Mouse (Mus musculus) heart, embryonic 13.5 days (tissue): ENCODE results near the gene 2810004N23Rik. TPM values are rescaled to one million over a fixed set of nuclear protein-coding genes. Genes with fewer than 3 reads are reported as not detected.

Source experiments
- ATAC-seq: fragments of 200-750 bp; cut with Nextera tagmentation; 2 replicates; pipeline ENCODE4 v1.8.0; 2017; ENCODE audit warnings: moderate TSS enrichment; ENCODE audit not compliant: insufficient number of reproducible peaks, low FRiP score, low TSS enrichment; ENCODE audit errors: extremely low read depth
- H3K27ac ChIP-seq: fragments of 300-500 bp; sonication (generic); replicated peaks from 2 replicates; pipeline ENCODE4 v1.5.1; 2015; ENCODE audit warnings: moderate library complexity, mild to moderate bottlenecking, inconsistent platforms
- H3K27me3 ChIP-seq: fragments of 300-500 bp; sonication (generic); replicated peaks from 2 replicates; pipeline ENCODE4 v1.6.1; 2015; ENCODE audit warnings: mild to moderate bottlenecking, inconsistent platforms
- H3K36me3 ChIP-seq: fragments of 300-500 bp; sonication (generic); 2 replicates; pipeline ENCODE4 v1.6.1; 2015; ENCODE audit warnings: mild to moderate bottlenecking, inconsistent platforms
- H3K4me1 ChIP-seq: fragments of 300-500 bp; sonication (generic); 2 replicates; pipeline ENCODE4 v1.6.1; 2015; ENCODE audit warnings: inconsistent platforms
- H3K4me2 ChIP-seq: fragments of 300-500 bp; sonication (generic); 2 replicates; pipeline ENCODE4 v1.6.1; 2015; ENCODE audit warnings: inconsistent platforms, mild to moderate bottlenecking, moderate library complexity
- H3K4me3 ChIP-seq: fragments of 300-500 bp; sonication (generic); 2 replicates; pipeline ENCODE4 v1.5.1; 2015; ENCODE audit warnings: moderate library complexity, mild to moderate bottlenecking, inconsistent platforms
- H3K9ac ChIP-seq: fragments of 300-500 bp; sonication (generic); 2 replicates; pipeline ENCODE4 v1.6.1; 2015; ENCODE audit warnings: inconsistent platforms, mild to moderate bottlenecking, moderate library complexity
- H3K9me3 ChIP-seq: fragments of 300-500 bp; sonication (generic); 2 replicates; pipeline ENCODE4 v1.6.1; 2016; ENCODE audit warnings: inconsistent platforms
- WGBS: fragments of 180-500 bp; shearing (Covaris S2); methylation state at CpG from one replicate; pipeline ENCODE4 v1.1.7; 2015; ENCODE audit warnings: mixed read lengths; 5-methylcytosine and 5-hydroxymethylcytosine counted together
- polyA plus RNA-seq: library from polyadenylated mRNA; unstranded; fragments of >200 nt; fragmentation: Nextera tagmentation; extraction: Ambion mirVana; gene quantifications from 2 replicates; pipeline ENCODE4 v1.2.1, GENCODE M21; 2015

2810004N23Rik gene
- polyA plus RNA-seq, 1 experiment from 2014 or later, result 47.8 TPM

DNA sequence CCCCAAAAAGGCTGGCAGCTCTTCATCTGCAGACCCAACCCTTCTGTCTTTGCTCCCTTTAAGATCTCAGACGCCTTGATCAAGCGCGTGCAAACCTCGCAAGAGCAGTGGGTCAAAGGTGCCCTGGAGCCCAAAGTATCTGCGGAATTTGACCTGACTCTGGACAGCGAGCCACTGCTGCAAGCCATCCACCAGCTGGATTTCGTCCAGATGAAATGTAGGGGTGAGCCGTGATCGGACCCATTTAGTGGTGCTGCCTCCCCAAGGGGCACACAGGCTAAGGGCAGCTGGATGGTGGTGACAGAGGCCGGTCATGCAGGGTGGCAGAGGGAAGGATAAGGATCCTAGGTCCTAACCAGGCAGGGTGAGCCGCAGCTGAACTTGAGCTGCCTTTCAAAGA, 42.8 kb downstream of the 2810004N23Rik start:
- H3K9ac ChIP-seq, result no peak overlapping the region
- no peaks in the 10 kb centered on the region for H3K36me3 ChIP-seq
- no peak overlapping the region for H3K4me2 ChIP-seq
- peaks cover 16% of the 10 kb centered on the region; the same call in 1 of the 2 replicates for H3K27me3 ChIP-seq
- ATAC-seq, result no peak
- WGBS, result 34% methylated on average over 11 of the region's 11 CpGs
- H3K27ac ChIP-seq, result no peak overlapping the region
- peaks cover 17% of the 10 kb centered on the region for H3K9me3 ChIP-seq
- peaks cover 5% of the 10 kb centered on the region; the same call in 1 of the 2 replicates for H3K4me1 ChIP-seq
- H3K4me3 ChIP-seq, result no peak overlapping the region

DNA sequence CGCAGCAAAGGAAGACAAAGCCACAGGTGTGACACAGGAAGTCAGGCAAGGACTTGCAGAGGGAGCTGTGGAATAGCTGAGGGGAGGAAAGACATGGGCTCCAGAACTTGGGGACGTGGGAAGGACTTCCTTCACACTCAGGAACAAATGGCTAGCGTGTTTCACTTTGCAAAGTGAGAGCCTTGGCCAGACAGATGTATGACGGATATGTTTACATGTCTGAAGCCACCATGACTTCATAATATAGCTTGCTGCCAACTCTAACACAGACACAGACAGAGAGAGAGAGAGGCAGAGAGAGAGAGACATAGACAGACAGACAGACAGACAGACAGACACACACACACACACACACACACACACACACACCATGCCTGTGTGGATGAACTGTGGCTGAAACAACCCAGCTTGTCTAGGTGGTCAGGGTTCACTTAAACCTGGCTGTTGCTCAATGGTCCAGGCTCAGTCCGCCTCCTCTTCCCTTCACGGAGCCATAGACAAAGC, 43.3 kb downstream of the 2810004N23Rik start:
- ATAC-seq, result no peak

DNA sequence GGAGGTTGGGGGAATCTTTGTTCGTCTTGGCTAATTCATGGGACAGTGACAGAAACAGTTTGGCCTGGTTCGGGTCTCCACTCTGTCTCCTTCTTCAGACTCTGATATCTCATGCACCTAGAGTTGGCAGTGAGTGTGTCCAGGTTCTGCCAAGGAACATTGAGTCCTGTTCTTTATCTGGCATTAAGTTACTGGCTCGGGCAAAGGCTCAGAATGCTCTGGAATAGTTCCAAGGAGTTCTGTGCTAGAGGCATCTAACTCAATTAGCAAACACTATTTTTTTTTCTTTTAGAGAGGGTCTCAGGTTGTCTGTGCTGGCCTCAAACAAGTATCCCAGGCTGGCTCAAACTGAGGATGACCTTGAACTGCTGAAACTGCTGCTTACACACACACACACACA, 45.6 kb downstream of the 2810004N23Rik start:
- Histone ChIP-seq H3K4me3 (no peak overlapping the region), H3K9ac (no peak overlapping the region), H3K27me3 (0 out of 2 replicates have a peak, but pooled peaks cover 9% of the 10 kb centered on the region), H3K4me2 (no peak overlapping the region), H3K36me3 (no peaks in the 10 kb centered on the region), H3K4me1 (peaks cover 5% of the 10 kb centered on the region; the same call in 1 of the 2 replicates), H3K9me3 (peaks cover 17% of the 10 kb centered on the region), H3K27ac (no peak overlapping the region)
- no peak for ATAC-seq
- 71% methylated on average over 3 of the region's 3 CpGs for WGBS

More for the DNA sequence above, 43.3 kb downstream of the 2810004N23Rik start:
- no peak overlapping the region for H3K9ac ChIP-seq
- peaks cover 16% of the 10 kb centered on the region; the same call in 1 of the 2 replicates for H3K27me3 ChIP-seq
- no peak overlapping the region for H3K4me3 ChIP-seq
- peaks cover 5% of the 10 kb centered on the region; the same call in 1 of the 2 replicates for H3K4me1 ChIP-seq
- no peak overlapping the region for H3K4me2 ChIP-seq
- no peaks in the 10 kb centered on the region for H3K36me3 ChIP-seq
- H3K9me3 ChIP-seq, result peaks cover 17% of the 10 kb centered on the region
- WGBS, result 65% methylated on average over 6 of the region's 6 CpGs
- H3K27ac ChIP-seq, result no peak overlapping the region

DNA sequence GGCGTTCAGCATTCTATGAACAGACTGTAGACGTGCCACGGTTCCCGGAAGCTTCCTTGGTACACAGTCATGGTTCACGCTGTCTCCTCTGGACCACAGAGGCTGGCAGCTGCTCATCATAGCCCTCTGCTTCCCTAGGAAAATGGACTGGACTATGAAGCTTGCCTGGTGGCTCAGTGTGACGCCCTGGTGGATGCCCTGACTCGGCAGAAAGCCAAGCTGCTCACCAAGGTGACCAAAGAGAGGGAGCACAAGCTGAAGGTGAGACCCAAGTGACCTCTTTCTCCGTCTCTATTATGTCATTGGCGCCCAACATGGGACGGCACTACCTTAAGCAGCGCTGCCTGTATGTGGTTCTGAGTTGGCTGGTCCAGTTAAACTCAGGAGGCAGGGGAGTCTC, 46.1 kb downstream of the 2810004N23Rik start:
- no peak overlapping the region for H3K4me2 ChIP-seq
- no peaks in the 10 kb centered on the region for H3K36me3 ChIP-seq
- no peak for ATAC-seq
- H3K9ac ChIP-seq, result no peak overlapping the region
- no peak overlapping the region for H3K4me3 ChIP-seq
- H3K9me3 ChIP-seq, result peaks cover 17% of the 10 kb centered on the region
- 0 out of 2 replicates have a peak, but pooled peaks cover 9% of the 10 kb centered on the region for H3K27me3 ChIP-seq
- H3K4me1 ChIP-seq, result peaks cover 5% of the 10 kb centered on the region; the same call in 1 of the 2 replicates
- WGBS, result 85% methylated on average over 11 of the region's 11 CpGs
- H3K27ac ChIP-seq, result no peak overlapping the region

DNA sequence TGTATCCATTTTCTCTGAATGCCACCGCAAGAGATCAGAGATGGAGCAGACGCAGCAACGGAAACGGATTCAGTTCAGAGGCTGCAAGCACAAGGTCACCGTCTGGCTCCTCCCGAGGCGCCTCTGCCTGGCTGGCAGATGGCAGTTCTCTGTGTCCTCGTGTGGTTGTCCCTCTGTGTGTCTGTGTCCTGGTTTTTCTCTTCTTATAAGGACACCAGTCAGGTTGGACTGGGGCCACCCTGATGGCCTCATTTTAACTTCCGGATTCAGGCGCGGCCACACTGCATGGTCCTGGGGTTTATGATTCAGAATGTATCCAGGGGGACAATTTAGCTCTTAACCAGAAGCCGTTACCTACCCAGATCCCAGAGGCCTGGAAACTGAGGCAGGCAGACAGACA, 47.0 kb downstream of the 2810004N23Rik start:
- Histone ChIP-seq H3K4me1 (peaks cover 5% of the 10 kb centered on the region; the same call in 1 of the 2 replicates), H3K27ac (no peak overlapping the region), H3K27me3 (0 out of 2 replicates have a peak, but pooled peaks cover under 1% of the 10 kb centered on the region), H3K4me2 (no peak overlapping the region), H3K4me3 (no peak overlapping the region), H3K36me3 (no peaks in the 10 kb centered on the region), H3K9me3 (peaks cover 17% of the 10 kb centered on the region), H3K9ac (no peak overlapping the region)
- ATAC-seq, result no peak
- WGBS, result 78% methylated on average over 12 of the region's 12 CpGs

DNA sequence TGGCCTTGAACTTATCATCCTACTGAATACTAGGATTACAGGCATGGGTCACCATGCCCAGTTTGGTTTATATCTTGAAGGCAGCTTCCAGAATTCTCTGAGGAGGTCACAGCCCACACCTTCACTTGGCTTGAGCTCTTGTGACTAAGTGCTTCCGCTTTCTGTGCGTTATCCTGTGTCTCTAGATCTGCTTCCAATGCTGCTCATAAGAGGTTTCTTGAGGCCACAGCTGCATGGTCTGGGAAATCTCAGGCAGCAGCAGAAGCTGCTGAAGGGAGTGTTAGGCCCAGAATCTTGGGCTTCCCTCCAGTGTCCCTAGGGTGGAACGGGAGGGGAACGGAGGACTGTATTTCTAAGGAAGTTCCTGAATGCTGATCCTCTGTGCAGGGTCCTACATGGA, 49.6 kb downstream of the 2810004N23Rik start:
- WGBS, result 48% methylated on average over 4 of the region's 4 CpGs
- H3K36me3 ChIP-seq, result no peaks in the 10 kb centered on the region
- no peak overlapping the region for H3K4me3 ChIP-seq
- no peaks in the 10 kb centered on the region for H3K4me1 ChIP-seq
- no peak for ATAC-seq
- peaks cover 17% of the 10 kb centered on the region for H3K9me3 ChIP-seq
- H3K27me3 ChIP-seq, result no peaks in the 10 kb centered on the region
- no peak overlapping the region for H3K27ac ChIP-seq
- no peak overlapping the region for H3K9ac ChIP-seq
- no peak overlapping the region for H3K4me2 ChIP-seq

DNA sequence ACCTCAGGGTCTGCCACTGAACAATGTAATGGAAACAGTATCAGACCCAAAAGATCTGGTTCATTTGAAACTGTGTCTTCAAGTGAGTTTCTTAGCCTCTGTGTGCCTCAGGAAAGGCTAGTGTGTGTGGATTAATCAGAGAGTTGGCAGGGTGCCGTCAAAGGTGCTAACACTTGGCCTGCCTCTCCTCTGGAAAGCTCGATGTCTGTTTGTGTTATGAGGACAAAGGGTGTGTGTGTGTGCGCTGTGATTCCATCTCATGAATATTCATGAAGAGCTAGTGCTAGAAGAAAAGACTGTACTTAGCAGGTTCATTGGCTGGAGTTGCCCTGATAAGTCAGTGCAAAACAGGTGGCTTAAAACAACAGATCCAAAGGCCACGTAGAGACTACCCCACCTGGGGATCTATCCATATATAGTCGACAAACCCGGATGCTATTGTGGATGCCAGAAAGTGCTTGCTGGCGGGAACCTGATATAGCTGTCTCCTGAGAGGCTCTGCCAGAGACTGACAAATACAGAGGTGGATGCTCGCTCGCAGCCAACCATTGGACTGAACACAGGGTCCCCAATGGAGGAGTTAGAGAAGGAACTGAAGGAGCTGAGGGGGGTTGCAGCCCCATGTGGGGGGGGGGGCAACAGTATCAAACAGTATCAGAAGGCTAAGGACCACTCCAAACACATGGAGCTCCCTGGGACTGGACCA, 52.1 kb downstream of the 2810004N23Rik start:
- Histone ChIP-seq H3K4me3 (no peak overlapping the region), H3K9me3 (0 out of 2 replicates have a peak, but pooled peaks cover 2% of the 10 kb centered on the region)
- 35% methylated on average over 9 of the region's 9 CpGs for WGBS

DNA sequence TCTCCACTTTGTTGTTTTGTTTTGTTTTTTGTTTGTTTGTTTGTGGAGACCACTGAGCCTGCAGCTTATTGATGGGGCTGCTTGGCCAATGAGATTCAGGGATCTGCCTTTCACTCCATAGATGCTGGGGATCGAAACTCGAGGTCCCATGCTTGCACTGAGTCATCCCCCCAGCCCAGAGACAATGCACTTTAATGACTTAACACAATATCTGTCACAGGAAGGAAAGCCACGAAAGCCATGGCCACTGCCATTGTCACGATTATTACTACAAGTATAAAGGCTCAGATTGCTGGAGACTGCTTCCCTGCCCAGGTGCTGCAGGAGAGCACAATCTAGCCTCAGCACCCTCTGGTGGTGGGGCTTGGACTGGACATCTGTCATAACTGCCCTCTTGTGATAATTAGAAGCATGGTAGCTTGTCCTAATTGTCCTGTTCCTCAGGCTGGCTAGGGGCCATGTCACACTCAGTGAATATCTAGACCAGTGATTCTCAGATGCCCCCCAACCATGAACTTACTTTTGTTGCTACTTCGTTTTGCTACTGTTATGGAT, 52.8 kb downstream of the 2810004N23Rik start:
- Histone ChIP-seq H3K36me3 (no peaks in the 10 kb centered on the region), H3K4me1 (no peaks in the 10 kb centered on the region), H3K9ac (no peak overlapping the region), H3K27me3 (0 out of 2 replicates have a peak, but pooled peaks cover 2% of the 10 kb centered on the region), H3K4me3 (no peak overlapping the region), H3K27ac (no peak overlapping the region), H3K4me2 (no peak overlapping the region), H3K9me3 (no peaks in the 10 kb centered on the region)
- WGBS, result 50% methylated on average over 5 of the region's 5 CpGs
- no peak for ATAC-seq

More for the DNA sequence above, 52.1 kb downstream of the 2810004N23Rik start:
- H3K36me3 ChIP-seq, result no peaks in the 10 kb centered on the region
- H3K9ac ChIP-seq, result no peak overlapping the region
- no peak overlapping the region for H3K27ac ChIP-seq
- no peak overlapping the region for H3K4me2 ChIP-seq
- 0 out of 2 replicates have a peak, but pooled peaks cover 2% of the 10 kb centered on the region for H3K27me3 ChIP-seq
- ATAC-seq, result no peak
- H3K4me1 ChIP-seq, result no peaks in the 10 kb centered on the region

DNA sequence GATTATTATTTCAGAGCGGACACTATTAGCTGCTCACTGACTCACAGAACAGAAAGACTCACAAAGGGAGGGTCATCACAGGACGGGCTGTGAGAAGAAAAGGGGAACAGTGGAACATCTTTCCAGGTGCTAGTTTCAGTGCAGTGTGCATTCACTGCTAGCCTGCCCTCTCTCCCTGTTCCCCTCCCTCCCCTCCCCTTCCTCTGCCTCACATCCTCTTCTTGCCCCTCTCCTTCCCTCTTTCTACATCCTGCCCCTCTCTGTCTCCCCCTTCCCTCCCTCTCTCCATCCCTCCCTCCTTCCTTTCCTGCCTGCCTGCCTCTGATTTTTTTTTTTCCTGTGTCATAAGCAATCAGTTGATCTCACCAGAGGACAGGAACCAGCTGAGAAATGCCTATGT, 53.5 kb downstream of the 2810004N23Rik start:
- H3K36me3 ChIP-seq, result no peaks in the 10 kb centered on the region
- H3K4me1 ChIP-seq, result no peaks in the 10 kb centered on the region
- no peak overlapping the region for H3K27ac ChIP-seq
- no peak for ATAC-seq
- H3K4me3 ChIP-seq, result no peak overlapping the region
- no peak overlapping the region for H3K4me2 ChIP-seq
- no peak overlapping the region for H3K9ac ChIP-seq
- peaks cover 2% of the 10 kb centered on the region; the same call in 1 of the 2 replicates for H3K27me3 ChIP-seq
- H3K9me3 ChIP-seq, result no peaks in the 10 kb centered on the region
- 48% methylated on average over 2 of the region's 2 CpGs for WGBS

DNA sequence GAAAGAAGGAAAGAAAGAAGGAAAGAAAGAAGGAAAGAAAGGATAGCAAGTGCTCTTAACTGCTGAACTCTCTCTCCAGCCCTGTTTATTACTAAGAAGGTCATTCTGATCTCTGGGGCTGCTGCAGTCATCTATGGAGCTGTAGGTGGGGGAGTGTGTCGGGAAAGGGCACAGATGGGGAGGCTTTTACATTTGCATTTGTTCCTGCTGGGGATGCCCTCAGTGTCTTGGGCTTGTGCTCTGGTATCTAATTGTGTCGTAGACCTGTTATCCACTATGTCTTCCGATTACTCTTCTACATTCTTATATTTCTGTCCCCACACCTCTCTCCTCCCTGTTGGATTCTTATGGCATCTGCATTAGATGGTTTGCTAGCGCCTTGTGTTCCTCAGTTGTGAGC, 56.9 kb downstream of the 2810004N23Rik start:
- H3K27me3 ChIP-seq, result peaks cover 21% of the 10 kb centered on the region
- no peak overlapping the region for H3K4me2 ChIP-seq
- no peaks in the 10 kb centered on the region for H3K4me1 ChIP-seq
- H3K9ac ChIP-seq, result no peak overlapping the region
- H3K27ac ChIP-seq, result no peak overlapping the region
- no peaks in the 10 kb centered on the region for H3K9me3 ChIP-seq
- H3K4me3 ChIP-seq, result no peak overlapping the region
- H3K36me3 ChIP-seq, result no peaks in the 10 kb centered on the region
- ATAC-seq, result no peak
- WGBS, result 74% methylated on average over 4 of the region's 4 CpGs

DNA sequence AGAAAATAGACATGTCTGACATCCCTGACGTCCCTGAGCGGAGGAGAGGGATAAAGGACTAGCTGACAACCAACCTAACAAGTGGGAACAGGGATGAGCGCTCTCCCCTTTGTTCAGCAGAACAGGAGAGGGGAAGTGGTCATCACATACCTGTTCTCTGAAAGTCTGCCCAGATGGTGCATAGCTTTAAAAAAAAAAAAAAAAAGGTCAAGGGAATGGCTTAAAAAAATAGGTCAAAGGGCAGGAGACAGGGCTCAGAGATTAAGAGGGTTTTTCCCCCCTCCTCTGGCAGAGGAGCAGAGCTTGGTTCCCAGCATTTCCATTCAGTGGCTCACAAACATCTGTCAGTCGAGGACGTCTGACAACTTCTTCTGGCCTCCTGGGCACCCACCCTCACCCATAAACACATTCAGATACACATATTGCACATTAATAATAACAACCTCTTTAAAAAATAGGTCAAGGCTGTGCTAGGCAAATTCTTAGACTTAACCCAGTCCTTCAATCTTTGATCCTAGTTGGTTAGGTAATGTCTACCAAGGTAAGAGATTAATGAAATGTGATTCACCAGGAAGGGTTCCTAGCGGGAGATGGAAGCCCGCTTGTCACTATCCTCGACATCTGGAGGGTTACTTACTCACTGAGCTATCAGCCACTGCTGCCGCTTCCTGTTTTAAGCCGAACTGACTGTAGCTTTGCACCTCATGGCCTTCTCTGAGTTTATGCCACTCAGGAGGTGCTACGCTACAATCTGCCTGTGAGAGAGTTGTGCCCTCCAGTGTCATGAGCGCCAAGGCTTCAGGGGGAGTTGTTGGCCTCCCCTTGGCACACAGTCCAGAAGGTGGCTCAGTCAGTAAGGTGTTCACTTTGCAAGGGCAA, 58.9 kb downstream of the 2810004N23Rik start:
- H3K27me3 ChIP-seq, result peaks cover 25% of the 10 kb centered on the region
- H3K4me3 ChIP-seq, result no peak overlapping the region
- 50% methylated on average over 12 of the region's 12 CpGs for WGBS
- no peaks in the 10 kb centered on the region for H3K4me1 ChIP-seq
- H3K9ac ChIP-seq, result no peak overlapping the region
- H3K36me3 ChIP-seq, result no peaks in the 10 kb centered on the region
- H3K4me2 ChIP-seq, result no peak overlapping the region
- no peaks in the 10 kb centered on the region for H3K9me3 ChIP-seq
- no peak overlapping the region for H3K27ac ChIP-seq
- ATAC-seq, result no peak
